Mouse (Mus musculus): Measurements from ENCODE around the gene Decr2. TPM values are rescaled to one million over a fixed set of nuclear protein-coding genes. Genes with fewer than 3 reads are reported as not detected.
A peak's percentile ranks its signal among the peaks of the same experiment; 100 is the strongest.
"Not testable (repeated sequence)": the region's sequence is repeated elsewhere in the genome, so short reads cannot be mapped to it uniquely, and the experiment has no call there.

Gene Decr2
- total RNA-seq, 2 experiments from 2014 or later: 14.6 to 17.0 TPM

GRCm38 (mm10) chr17:26057787-26058567 lies 32.2 kb downstream of the Decr2 start:
- DNase-seq: no peak

- no peak for DNase-seq
These were observed 32.9 kb downstream of the Decr2 start for GRCm38 (mm10) chr17:26057278-26057677.

GRCm38 (mm10) chr17:26055164-26055563 lies 35.0 kb downstream of the Decr2 start:
- DNase-seq: no peak

- DNase-seq: no peak
These were observed 35.8 kb downstream of the Decr2 start for GRCm38 (mm10) chr17:26054133-26054845.

- DNase-seq: no peak
These were observed 37.4 kb downstream of the Decr2 start for GRCm38 (mm10) chr17:26052706-26053105.

GRCm38 (mm10) chr17:26052074-26052473 lies 38.1 kb downstream of the Decr2 start:
- DNase-seq: no peak

GRCm38 (mm10) chr17:26048118-26048517 lies 42.0 kb downstream of the Decr2 start:
- no peak for DNase-seq

GRCm38 (mm10) chr17:26046253-26046997 lies 43.7 kb downstream of the Decr2 start:
- DNase-seq: no peak

GRCm38 (mm10) chr17:26045285-26045684 lies 44.9 kb downstream of the Decr2 start:
- DNase-seq: no peak

GRCm38 (mm10) chr17:26043249-26043636 lies 46.9 kb downstream of the Decr2 start:
- peak; percentile 90 for DNase-seq

GRCm38 (mm10) chr17:26042599-26043248 lies 47.4 kb downstream of the Decr2 start:
- peak; percentile 15 for DNase-seq

GRCm38 (mm10) chr17:26041111-26041802 lies 48.9 kb downstream of the Decr2 start:
- DNase-seq: peak; percentile 72

GRCm38 (mm10) chr17:26040711-26041110 lies 49.4 kb downstream of the Decr2 start:
- DNase-seq: not testable (repeated sequence)

GRCm38 (mm10) chr17:26032037-26032436 lies 58.1 kb downstream of the Decr2 start:
- DNase-seq: no peak

GRCm38 (mm10) chr17:26031583-26031982 lies 58.6 kb downstream of the Decr2 start:
- no peak for DNase-seq

Other genes with a start within 250 kb of the Decr2 start
- gene Gm20683, start 248.6 kb downstream of the Decr2 start, total RNA-seq (2021): 1 to 10 TPM; 1.8 to 2.6 TPM
- gene Rhot2, start 245.5 kb downstream of the Decr2 start, total RNA-seq (2021): 10 to 100 TPM; 77.1 to 78.4 TPM
- gene Wdr90, start 228.8 kb downstream of the Decr2 start, total RNA-seq (2021): 10 to 100 TPM; 14.4 to 15.1 TPM
- 100 to 1,000 TPM; 195 to 217 TPM for gene Mcrip2, start 221.6 kb downstream of the Decr2 start, total RNA-seq (2021)
- 10 to 100 TPM; 10.8 to 11.7 TPM for gene Mettl26, start 215.3 kb downstream of the Decr2 start, total RNA-seq (2021)
- gene Wfikkn1, start 209.5 kb downstream of the Decr2 start, total RNA-seq (2021): 1 to 10 TPM in 1 of 2 experiments, under 1 TPM in 1; 0.70 to 1.1 TPM
- 10 to 100 TPM; 16.1 to 16.6 TPM for gene Rab40c, start 170.6 kb downstream of the Decr2 start, total RNA-seq (2021)
- 10 to 100 TPM; 86.0 to 89.4 TPM for gene Pigq, start 145.4 kb downstream of the Decr2 start, total RNA-seq (2021)
- gene Nhlrc4, start 145.4 kb downstream of the Decr2 start, total RNA-seq (2021): not detected
- not detected for gene A930017K11Rik, start 137.8 kb downstream of the Decr2 start, total RNA-seq (2021)
- 10 to 100 TPM; 13.0 to 16.7 TPM for gene Capn15, start 104.5 kb downstream of the Decr2 start, total RNA-seq (2021)
- 10 to 100 TPM; 21.0 to 22.9 TPM for gene Rab11fip3, start 20.8 kb downstream of the Decr2 start, total RNA-seq (2021)
- gene Nme4, start 5.3 kb upstream of the Decr2 start, total RNA-seq (2021): 10 to 100 TPM; 10.3 to 10.8 TPM
- gene Tmem8, start 23.0 kb upstream of the Decr2 start, total RNA-seq (2021): 1 to 10 TPM; 1.4 to 1.7 TPM
- 10 to 100 TPM; 92.7 to 94.3 TPM for gene Mrpl28, start 33.2 kb upstream of the Decr2 start, total RNA-seq (2021)
- gene Axin1, start 48.4 kb upstream of the Decr2 start, total RNA-seq (2021): 10 to 100 TPM; 28.3 to 28.4 TPM
- gene Pdia2, start 108.8 kb upstream of the Decr2 start, total RNA-seq (2021): not detected
- gene Rgs11, start 112.6 kb upstream of the Decr2 start, total RNA-seq (2021): 1 to 10 TPM; 2.0 to 2.1 TPM
- 1 to 10 TPM; 1.6 to 2.0 TPM for gene Arhgdig, start 117.4 kb upstream of the Decr2 start, total RNA-seq (2021)
- gene Fam234a, start 153.9 kb upstream of the Decr2 start, total RNA-seq (2021): 10 to 100 TPM; 71.2 to 73.2 TPM
- 10 to 100 TPM; 34.7 to 36.4 TPM for gene Luc7l, start 162.6 kb upstream of the Decr2 start, total RNA-seq (2021)

All from heart, postnatal 4 days (tissue).